Mouse (Mus musculus) heart, adult 2 months (tissue): Measurements from ENCODE around the gene Ccdc97. TPM values are rescaled to one million over a fixed set of nuclear protein-coding genes. Genes with fewer than 3 reads are reported as not detected.

Experiments used
- DNase-seq, 2 experiments: peaks; one replicate each; pipeline ENCODE4 v3.0.0; 2021
- H3K27ac ChIP-seq: fragments of 200-600 bp; 2 replicates; pipeline ENCODE4 v1.8.1; 2022
- H3K27me3 ChIP-seq: fragments of 200-500 bp; 2 replicates; pipeline ENCODE4 v1.6.1; 2012; ENCODE audit warnings: mild to moderate bottlenecking, low read length, inconsistent platforms, mixed read lengths; ENCODE audit not compliant: control insufficient read depth, insufficient read depth
- H3K36me3 ChIP-seq: fragments of 200-500 bp; 2 replicates; pipeline ENCODE4 v1.6.1; 2012; ENCODE audit warnings: low read length, inconsistent platforms; ENCODE audit not compliant: control insufficient read depth, insufficient read depth
- H3K4me1 ChIP-seq: fragments of 200-500 bp; 2 replicates; pipeline ENCODE4 v1.6.1; 2011; ENCODE audit warnings: low read length; ENCODE audit not compliant: control insufficient read depth, insufficient read depth
- H3K4me3 ChIP-seq: fragments of 200-600 bp; 2 replicates; pipeline ENCODE4 v1.8.1; 2022
- H3K79me2 ChIP-seq: fragments of 200-500 bp; replicated peaks from 2 replicates; pipeline ENCODE4 v1.6.1; 2012; ENCODE audit warnings: mild to moderate bottlenecking, inconsistent platforms, low read length, moderate library complexity, mixed read lengths; ENCODE audit not compliant: control insufficient read depth, insufficient read depth
- H3K9ac ChIP-seq: fragments of 200-500 bp; 2 replicates; pipeline ENCODE4 v1.6.1; 2012; ENCODE audit warnings: low read depth, mild to moderate bottlenecking, control low read depth, inconsistent platforms, low read length, mixed read lengths
- CTCF ChIP-seq: fragments of 200-600 bp; IDR thresholded peaks from 2 replicates; pipeline ENCODE4 v1.8.1; 2022; ENCODE audit warnings: antibody characterized with exemption, mild to moderate bottlenecking, moderate library complexity
- EP300 ChIP-seq: fragments of 200-500 bp; IDR thresholded peaks from 2 replicates; pipeline ENCODE4 v1.6.1; 2011; ENCODE audit warnings: low read depth, low read length, control low read depth; ENCODE audit not compliant: insufficient read depth
- POLR2A ChIP-seq: fragments of 200-500 bp; IDR thresholded peaks from 2 replicates; pipeline ENCODE4 v1.6.1; 2011; ENCODE audit warnings: mild to moderate bottlenecking, low read depth, low read length, control low read depth; ENCODE audit not compliant: insufficient read depth
- WGBS: fragments of 180-500 bp; shearing (Covaris S2); methylation state at CpG from one replicate; pipeline ENCODE4 v1.1.7; 2018; 5-methylcytosine and 5-hydroxymethylcytosine counted together
- intact Hi-C: fragments of 180-260 bp; cut with DNase I; formaldehyde crosslinking; loops from one replicate; pipeline ENCODE4 v1.15.1; 2025
- polyA plus RNA-seq: library from polyadenylated mRNA; depleted of rRNA; stranded (reverse); fragments of >200 nt; gene quantifications from 2 replicates; pipeline ENCODE4 v1.2.3, GENCODE M21; 2012
- total RNA-seq, 2 experiments: library from RNA; stranded (reverse); gene quantifications; 2 replicates each; pipeline ENCODE4 v1.2.3; 2021

The Ccdc97 gene
- total and polyA plus RNA-seq, 3 experiments, result 51.8 to 62.9 (median 59.3) TPM

DNA sequence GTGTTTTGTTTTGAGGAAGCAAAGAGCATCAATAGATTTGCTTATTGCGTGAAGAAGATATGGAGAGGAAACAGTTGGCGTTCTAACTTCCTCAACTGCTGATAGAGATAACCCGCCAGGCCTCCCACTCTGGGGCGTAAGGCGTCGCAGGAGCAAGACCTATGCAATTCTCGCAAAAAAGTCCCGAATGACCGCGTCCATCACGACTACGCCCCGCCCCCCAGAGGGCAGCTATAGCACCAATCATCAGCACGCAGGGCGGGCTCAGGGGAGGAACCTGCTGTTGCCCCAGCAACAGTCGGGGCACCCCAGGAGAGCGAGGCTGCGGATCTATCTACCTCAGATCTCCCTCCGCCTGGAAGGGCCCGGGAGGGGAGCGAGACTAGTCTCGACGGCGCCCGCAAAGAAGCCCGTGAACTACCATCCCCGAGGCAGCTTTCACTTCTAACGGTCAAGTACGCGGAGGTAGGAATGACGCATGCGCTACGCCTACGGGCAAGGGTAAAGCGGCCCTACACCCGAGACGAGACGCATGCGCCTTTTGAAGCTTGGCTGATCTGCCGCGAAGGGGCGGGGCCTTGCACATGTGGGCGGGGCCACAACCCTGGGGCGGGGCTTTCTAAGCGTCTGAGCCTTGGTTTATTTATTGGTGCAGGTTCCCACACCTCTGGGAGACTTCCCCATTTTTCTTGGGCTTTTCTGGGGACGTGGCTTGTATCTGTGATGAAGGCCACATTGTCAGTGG is 38.2 kb downstream of the Ccdc97 start, which contains the start of gene B9d2:
B9d2 (plus strand) TSS at position 267 of the 745 bp plus-strand sequence.
- peak within 1 kb of the TSS; percentile 88 for H3K4me3 ChIP-seq
- H3K27me3 ChIP-seq, result no peaks in the 10 kb centered on the region
- peak; percentile 97 for DNase-seq
- no peaks in the 10 kb centered on the region for H3K79me2 ChIP-seq
- peak within 1 kb of the TSS; percentile 96 for H3K27ac ChIP-seq
- intact Hi-C loops, result no loop called here
- WGBS, result under 1% methylated on average over 46 of the region's 46 CpGs
- H3K4me1 ChIP-seq, result peaks cover 2% of the 10 kb centered on the region; the same call in 1 of the 2 replicates
- peak within 1 kb of the TSS; percentile 84 for H3K9ac ChIP-seq
- no peaks in the 10 kb centered on the region for H3K36me3 ChIP-seq
- TF ChIP-seq POLR2A (peak; percentile 71), EP300 (0 out of 2 replicates have a peak, but pooled peaks have one; percentile 49), CTCF (no peak)

DNA sequence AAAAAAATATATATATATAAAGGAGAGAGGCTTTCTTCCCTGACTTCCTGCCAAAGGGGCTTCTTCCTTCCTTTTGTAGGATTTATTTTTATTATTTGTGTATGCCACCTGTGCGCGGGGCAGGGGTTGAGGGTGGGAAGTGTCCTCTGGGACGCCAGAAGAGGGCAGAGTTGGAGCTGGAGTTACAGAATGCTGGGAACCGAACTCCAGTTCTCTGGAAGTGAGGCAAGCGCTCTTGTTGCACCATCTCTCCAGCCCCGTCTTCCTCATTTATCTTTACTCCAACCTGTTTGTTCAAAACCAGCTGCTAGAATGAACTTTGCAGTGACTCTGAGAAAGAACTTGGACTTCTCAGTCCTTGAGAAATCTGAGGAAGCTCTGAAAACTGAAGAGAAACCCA is 38.9 kb downstream of the Ccdc97 start:
- WGBS, result 8% methylated on average over 6 of the region's 6 CpGs
- H3K36me3 ChIP-seq, result no peaks in the 10 kb centered on the region
- H3K79me2 ChIP-seq, result no peaks in the 10 kb centered on the region
- TF ChIP-seq CTCF, result peak; percentile 51
- no peak for TF ChIP-seq POLR2A
- H3K4me3 ChIP-seq, result peak overlapping the region; percentile 88
- intact Hi-C loops, result no loop called here
- H3K27me3 ChIP-seq, result no peaks in the 10 kb centered on the region
- H3K9ac ChIP-seq, result no peak overlapping the region
- H3K4me1 ChIP-seq, result peaks cover 2% of the 10 kb centered on the region; the same call in 1 of the 2 replicates
- peak in 1 of 2 experiments; percentile 27 for DNase-seq
- H3K27ac ChIP-seq, result peak overlapping the region; percentile 96

DNA sequence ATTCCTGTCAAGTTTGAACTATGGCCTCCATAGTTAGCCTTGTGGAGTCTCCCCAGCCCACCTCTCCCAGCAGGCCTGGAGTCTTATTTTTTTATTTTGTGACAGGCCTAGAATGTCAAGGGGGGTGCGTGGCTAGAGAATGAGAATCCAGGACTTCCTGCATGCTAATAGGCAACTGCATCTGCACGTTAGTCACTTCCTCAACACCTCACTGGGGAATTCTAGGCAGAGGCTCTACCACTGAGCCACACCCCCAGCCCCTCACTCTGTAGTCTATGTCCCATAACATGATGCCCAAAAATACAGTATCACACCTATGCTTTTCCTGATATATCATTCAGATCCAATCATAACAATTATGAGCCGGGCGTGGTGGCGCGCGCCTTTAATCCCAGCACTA is 41.9 kb downstream of the Ccdc97 start:
- intact Hi-C loops, result loop anchor here (2.0 kb wide), 1 partner anchor 16 kb away; no protein-coding TSS in a partner anchor
- DNase-seq, result no peak

DNA sequence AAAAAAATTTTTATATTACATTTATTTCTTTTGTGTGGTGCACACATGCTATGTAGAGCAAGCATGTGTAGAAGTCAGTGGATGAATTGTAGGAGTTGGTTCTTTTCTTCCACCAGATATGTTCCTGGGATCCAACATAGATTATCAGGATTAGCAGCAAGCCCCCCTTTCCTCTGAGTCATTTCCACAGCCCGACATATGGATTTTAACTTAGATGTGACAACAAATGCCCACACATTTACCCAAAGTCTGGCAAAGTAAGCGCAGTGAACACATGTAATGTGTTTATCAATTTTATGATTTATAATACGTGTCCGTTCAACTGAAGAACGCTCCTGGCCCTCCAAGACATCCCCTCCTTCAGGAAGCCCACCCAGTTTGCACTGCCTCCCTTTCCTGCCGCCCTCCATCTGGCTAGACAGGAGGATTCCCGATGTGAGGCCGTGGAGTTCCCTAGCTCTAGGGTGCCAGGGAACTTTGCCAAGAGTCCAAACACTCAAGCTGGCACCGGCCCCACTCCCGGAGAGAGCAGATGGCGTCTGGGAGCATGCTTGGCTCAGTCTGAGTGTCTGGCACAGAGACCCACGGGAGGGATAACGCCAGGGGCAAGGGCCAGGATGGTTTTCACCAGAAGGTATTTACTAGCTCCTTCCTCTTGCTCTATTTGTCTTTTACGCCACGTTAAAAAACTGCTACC is 42.7 kb downstream of the Ccdc97 start:
- no peak overlapping the region for H3K9ac ChIP-seq
- H3K36me3 ChIP-seq, result no peaks in the 10 kb centered on the region
- no peak for TF ChIP-seq POLR2A
- TF ChIP-seq EP300, result peak; percentile 29; the same call in 1 of the 2 replicates
- no peak overlapping the region; the same call in 1 of the 2 replicates for H3K27ac ChIP-seq
- no peaks in the 10 kb centered on the region; the same call in 1 of the 2 replicates for H3K27me3 ChIP-seq
- H3K4me1 ChIP-seq, result peaks cover 2% of the 10 kb centered on the region; the same call in 1 of the 2 replicates
- no peaks in the 10 kb centered on the region for H3K79me2 ChIP-seq
- intact Hi-C loops, result loop anchor here (2.0 kb wide), 1 partner anchor 15 kb away; no protein-coding TSS in a partner anchor
- WGBS, result 16% methylated on average over 15 of the region's 15 CpGs
- DNase-seq, result peak; percentile 80 to 87
- no peak overlapping the region for H3K4me3 ChIP-seq

More for the DNA sequence above, 41.9 kb downstream of the Ccdc97 start:
- H3K36me3 ChIP-seq, result no peaks in the 10 kb centered on the region
- no peak overlapping the region for H3K27ac ChIP-seq
- WGBS, result 82% methylated on average over 7 of the region's 7 CpGs
- H3K4me3 ChIP-seq, result no peak overlapping the region
- H3K4me1 ChIP-seq, result peaks cover 4% of the 10 kb centered on the region; the same call in 1 of the 2 replicates
- H3K27me3 ChIP-seq, result no peaks in the 10 kb centered on the region; the same call in 1 of the 2 replicates
- no peak overlapping the region for H3K9ac ChIP-seq
- H3K79me2 ChIP-seq, result no peaks in the 10 kb centered on the region
- TF ChIP-seq CTCF, result no peak
- TF ChIP-seq EP300, result no peak
- TF ChIP-seq POLR2A, result no peak

DNA sequence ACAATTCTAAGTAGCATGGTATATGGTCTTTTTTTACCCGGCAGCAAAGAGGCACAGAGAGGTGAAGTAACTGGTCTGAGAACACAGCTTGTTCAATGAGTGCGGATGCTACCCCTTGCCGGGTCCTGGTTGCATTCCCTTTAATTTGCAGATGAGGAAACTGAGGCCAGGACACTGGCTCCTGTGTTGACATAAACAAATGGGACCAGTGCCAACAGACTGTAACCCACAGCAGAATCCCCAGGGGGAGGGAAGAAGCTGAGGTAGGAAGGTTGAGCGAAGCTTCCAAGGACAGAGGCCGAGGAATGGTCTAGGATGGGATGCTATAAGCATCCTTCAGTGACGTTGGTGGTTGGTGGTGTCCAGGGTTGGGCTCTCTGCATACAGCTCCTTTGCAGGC is 43.5 kb downstream of the Ccdc97 start:
- Histone ChIP-seq H3K27ac (no peak overlapping the region), H3K36me3 (no peaks in the 10 kb centered on the region), H3K4me3 (no peak overlapping the region), H3K27me3 (no peaks in the 10 kb centered on the region; the same call in 1 of the 2 replicates), H3K9ac (no peak overlapping the region), H3K79me2 (no peaks in the 10 kb centered on the region), H3K4me1 (peaks cover 2% of the 10 kb centered on the region; the same call in 1 of the 2 replicates)
- intact Hi-C loops, result no loop called here
- DNase-seq, result no peak
- TF ChIP-seq EP300, result no peak
- TF ChIP-seq POLR2A, result no peak
- no peak for TF ChIP-seq CTCF
- WGBS, result 48% methylated on average over 6 of the region's 6 CpGs
